Mouse (Mus musculus) frontal cortex, postnatal 10 days (tissue): ENCODE data around the gene Ryr3.
A peak's percentile ranks its signal among the peaks of the same experiment; 100 is the strongest.
"Not testable (repeated sequence)": the region's sequence is repeated elsewhere in the genome, so short reads cannot be mapped to it uniquely, and the experiment has no call there.

ENCODE experiments used
- DNase-seq, 2 experiments: peaks; one replicate each; pipeline ENCODE4 v3.0.0; 2022; ENCODE audit warnings: low spot score in 2 of 2, mixed read lengths in 1 of 2

Ryr3 gene

GRCm38 (mm10) chr2:113104609-113105008, 112.3 kb downstream of the Ryr3 start:
- peak in 1 of 2 experiments; percentile 38 for DNase-seq

- no peak for DNase-seq
These were observed 121.7 kb downstream of the Ryr3 start for GRCm38 (mm10) chr2:113095184-113095583.

- no peak for DNase-seq
These were observed 122.8 kb downstream of the Ryr3 start for GRCm38 (mm10) chr2:113094088-113094487.

DNA sequence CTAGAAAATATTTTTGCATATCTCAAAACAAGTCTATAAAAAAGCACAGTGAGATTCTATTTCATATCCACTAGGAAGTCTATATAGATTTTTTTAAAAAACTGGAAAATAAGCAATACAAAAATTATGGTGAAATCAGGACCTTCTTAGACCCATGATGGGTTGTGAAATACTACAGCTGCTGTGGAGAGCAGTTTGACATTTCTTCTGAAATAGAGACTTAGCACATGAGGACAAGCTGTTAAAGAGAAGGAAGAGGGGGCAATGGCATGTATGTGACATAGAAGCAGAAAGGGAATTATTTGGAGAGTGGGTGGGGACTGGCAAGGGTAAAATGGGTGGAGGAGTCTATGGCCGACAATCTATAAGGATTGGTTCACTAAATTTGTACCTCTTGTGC, 124.1 kb downstream of the Ryr3 start:
- no peak for DNase-seq

- not testable (repeated sequence) for DNase-seq
These were observed 125.6 kb downstream of the Ryr3 start for GRCm38 (mm10) chr2:113091316-113091715.

DNA sequence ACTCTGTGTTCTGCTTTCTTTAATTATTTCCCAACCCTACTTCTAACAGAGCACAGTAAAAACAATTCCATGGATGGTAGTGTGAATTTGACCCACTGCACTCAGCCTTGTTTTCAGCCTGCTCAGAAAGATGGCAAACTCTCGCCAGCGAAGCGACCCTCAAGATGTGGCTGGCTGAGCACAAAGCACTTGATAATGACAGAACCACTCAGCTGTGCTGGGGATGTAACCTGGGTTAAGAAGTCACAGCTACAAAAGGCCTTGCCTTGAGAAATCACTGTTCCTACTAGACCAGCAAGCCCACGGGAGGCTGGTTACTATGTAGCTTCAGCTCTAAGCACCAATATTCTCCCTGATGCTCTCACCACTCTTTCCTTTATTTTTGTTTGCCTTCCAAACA, 140.5 kb downstream of the Ryr3 start:
- no peak for DNase-seq

- DNase-seq = no peak
These were observed 157.5 kb downstream of the Ryr3 start for GRCm38 (mm10) chr2:113059367-113059766.

DNA sequence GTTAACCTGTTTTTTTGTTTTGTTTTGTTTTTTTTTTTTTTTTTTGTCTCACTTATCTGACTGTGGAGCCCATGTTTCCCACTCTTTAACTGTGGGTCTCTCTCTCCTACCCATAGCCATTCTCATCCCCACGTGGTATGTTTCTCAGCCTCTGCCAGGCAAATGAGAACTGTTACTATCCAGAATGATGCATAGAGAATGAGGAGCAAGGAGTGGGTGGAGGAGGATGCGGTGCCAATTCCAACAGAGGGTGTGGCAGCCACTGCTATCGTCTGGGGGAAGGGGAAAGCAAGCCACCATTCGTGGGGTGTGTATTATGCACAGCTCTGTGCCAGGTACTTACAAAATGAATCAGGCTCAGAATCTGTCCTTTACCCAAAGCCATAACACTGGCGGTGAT, 158.0 kb downstream of the Ryr3 start:
- DNase-seq = peak; percentile 32 to 44

DNA sequence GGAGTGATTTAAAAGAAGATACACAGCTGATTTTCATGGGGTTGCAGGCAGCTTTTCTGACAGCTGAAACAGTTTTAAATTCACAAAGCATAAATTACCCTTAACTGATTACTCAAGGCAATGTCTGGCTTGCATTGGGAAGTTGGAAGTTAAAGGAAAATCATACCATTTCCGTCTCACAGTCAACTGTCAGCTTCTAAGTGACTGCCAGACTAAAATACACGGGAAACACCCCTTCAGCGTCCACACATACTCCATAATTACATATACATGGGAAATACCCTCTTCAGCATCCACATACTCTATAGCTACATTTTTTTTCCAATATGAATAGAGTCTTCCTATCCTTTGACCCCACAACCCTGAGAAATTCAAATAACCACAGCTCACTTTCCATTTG, 158.8 kb downstream of the Ryr3 start:
- DNase-seq = no peak

DNA sequence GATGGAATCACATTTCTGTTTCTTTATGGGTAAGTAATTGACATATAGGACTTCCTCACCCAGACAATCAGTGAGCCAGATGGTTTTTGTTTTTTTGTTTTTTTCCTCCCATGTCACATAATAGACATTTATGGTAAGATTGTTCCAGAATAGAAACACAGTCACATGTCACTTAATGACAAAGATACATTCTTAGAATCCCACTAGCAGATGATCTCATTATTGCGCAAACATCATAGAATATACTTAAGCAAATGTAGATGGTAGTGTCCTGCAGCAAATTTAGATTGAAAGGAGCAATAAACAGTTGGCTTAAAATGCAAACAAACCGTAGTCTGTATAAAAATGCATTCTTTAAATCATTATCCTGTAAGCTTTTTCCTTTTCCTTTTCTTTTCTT, 161.3 kb downstream of the Ryr3 start:
- DNase-seq = no peak

- DNase-seq = no peak
These were observed 167.1 kb downstream of the Ryr3 start for GRCm38 (mm10) chr2:113049831-113050230.

GRCm38 (mm10) chr2:113036550-113036949, 180.3 kb downstream of the Ryr3 start:
- DNase-seq = no peak

DNA sequence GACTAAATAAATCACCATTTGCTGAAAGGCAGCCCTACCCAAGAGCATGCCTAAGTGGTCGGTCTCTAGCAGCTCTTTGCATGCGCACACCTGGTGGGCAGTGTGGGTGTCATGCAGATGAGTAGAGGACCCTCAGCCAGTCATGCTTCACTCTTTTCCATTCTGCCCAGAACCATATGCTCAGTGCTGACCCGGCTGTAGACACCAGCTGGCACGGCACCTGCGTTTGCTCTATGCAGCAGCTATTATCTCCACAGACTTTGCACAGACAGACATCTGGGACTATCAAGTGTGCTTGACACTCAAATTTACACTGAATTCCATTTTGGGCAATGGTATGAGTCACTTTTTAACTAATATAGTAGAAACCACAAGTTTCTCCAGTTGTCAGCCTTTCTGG, 186.2 kb downstream of the Ryr3 start:
- no peak for DNase-seq

DNA sequence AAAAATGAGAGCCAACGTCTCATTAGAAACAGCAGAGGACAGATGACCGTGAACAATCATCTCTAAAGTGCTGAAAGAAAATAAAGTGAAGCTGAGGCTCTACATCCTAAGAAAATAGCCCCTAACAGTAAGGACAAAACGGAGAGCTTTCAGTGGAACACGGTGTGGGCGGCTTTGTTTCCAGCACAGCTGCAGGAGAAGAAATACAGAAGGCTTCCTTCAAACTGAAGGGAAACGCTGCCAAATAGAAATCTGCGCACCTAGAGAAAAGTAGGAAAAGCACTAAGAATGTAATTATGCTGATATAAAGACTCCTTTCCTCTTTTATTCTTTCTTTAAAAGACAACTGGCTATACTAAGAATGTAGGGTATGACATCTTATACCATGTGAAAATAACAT, 197.0 kb downstream of the Ryr3 start:
- DNase-seq = no peak

- DNase-seq = no peak
These were observed 198.6 kb downstream of the Ryr3 start for GRCm38 (mm10) chr2:113018278-113018677.

- no peak for DNase-seq
These were observed 200.7 kb downstream of the Ryr3 start for GRCm38 (mm10) chr2:113016236-113016635.

- DNase-seq = no peak
These were observed 207.7 kb downstream of the Ryr3 start for GRCm38 (mm10) chr2:113008961-113009740.

DNA sequence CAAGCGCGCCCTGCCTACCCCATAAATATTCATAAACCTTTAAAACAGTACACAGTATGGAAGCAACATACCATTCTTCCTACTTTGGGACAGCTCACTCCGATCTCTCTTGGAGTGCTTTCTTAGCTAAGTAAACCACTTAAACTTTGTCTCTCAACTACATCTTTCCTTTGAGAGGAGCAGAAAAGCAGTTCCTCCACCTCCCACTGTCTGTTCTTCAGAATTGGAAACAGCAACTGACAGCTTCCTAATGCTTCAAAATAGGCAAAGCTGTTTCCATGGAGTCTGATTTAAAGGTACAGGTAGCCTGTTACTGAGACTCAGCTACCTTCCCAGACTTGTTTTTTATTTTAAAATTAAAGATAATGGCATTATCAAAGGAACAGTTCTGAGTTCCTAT, 218.4 kb downstream of the Ryr3 start:
- DNase-seq = no peak

DNA sequence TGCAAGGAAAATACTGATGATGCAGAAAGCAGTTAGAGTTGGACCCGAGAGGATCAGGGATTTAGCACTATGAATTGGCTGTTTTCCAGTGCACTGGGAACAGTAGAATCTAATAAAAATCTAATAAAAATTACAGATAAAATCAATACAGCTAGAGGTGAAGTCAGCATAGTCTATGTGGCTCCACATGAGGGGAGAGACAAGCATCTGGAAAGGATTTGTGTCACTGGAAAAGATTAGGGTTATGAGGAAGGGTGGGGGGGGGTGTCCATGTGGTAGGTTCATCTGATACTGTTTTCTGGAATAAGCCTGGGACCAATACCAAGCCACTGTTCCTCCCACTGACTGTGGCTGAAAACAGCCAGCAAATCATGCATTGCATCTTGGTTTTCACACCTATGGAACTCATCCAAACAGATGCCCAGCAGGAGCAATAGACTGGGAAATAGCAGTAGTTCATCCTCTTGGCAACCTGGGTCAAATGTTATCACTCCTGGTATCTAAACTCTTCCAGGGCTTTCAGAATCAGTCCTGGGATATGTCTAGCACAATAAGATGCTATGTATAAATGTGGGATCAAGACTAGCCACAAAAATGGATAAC, 233.9 kb downstream of the Ryr3 start:
- no peak for DNase-seq

DNA sequence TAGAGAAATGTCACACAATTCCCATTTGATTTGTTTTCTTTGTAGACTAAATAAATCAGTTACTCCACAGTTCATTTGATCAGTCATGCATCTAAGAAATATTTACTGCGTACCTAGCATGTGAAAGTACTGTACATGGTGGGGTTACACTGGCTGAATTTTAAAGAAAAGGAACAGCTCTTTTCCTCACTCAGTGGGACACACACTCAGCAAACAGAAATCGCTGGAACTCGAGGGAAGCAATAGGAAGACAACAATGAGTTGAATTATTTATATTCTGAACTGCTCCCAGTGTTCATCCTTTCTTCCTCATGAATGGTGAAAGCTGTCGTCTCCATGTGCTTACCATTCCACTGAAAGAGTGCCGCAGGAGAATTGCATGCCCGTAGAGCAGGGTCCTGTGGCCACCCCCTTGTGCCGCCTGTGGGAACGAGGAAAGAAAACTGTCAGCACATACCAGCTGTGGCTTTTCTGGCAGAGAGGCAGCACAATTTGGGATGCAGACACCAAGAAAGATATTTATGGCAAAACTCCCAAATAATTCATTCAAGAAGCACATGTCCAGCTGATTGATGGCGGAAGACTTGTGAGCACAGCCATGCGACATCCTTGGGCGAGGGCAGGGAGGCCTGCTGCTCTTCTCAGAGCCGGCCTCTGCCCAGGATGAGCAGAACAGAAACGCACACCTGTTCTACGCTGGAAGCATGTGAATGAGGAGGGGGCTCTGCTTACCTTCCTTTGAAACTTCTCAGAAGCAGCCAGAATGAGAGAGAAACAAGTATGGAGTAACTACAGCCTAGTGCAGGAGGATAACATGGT, 249.9 kb downstream of the Ryr3 start:
- no peak for DNase-seq

- no peak for DNase-seq
These were observed 268.0 kb downstream of the Ryr3 start for GRCm38 (mm10) chr2:112948931-112949330.

- DNase-seq = no peak
These were observed 285.1 kb downstream of the Ryr3 start for GRCm38 (mm10) chr2:112931776-112932175.

DNA sequence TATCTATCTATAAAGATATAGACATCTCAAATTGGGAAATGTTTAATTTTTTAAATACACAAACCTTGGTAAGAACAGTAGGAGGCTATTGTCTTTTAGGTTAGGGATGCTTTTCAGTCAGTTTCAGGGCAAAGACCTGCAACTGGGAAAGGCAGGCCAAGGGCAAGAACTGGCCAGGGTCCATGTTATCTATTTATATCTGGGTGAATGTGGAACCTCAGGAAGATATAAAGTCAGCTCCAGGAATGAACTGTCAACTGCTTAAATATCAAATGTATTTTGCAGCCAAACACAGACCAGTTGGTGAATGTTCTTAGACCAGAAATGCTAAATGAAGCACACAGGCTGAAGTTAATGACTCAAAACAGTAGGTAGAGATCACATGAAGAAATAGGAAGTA, 303.1 kb downstream of the Ryr3 start:
- no peak for DNase-seq
